Mouse (Mus musculus) layer of hippocampus, adult 9-11 months (tissue): Measurements from ENCODE around the gene Myoc.

ENCODE experiments used
- DNase-seq: peaks from one replicate; pipeline ENCODE4 v3.0.0; 2022

The Myoc gene

DNA sequence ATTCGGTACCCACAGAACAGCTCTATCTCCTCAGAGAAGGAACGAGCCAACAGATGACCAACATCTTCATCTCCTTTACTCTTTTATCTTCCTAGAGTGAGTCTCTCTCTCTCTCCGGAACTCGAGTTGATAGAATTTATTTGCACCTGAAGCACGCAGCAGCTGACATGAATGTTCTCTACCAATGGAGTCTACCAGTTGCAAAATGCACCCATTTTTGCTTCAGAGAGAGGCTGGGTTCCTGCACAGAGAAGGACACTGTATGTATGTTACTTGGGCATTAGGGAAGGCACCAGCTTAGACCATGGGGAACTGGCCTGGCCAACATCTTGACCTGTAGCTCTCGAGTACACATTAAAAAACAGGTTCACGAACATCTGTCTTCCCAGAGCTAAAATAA, 19.2 kb downstream of the Myoc start, which contains the start of gene Myocos:
Gene Myocos (minus strand): TSS at position 101 of the 400 bp plus-strand sequence.
- no peak for DNase-seq

DNA sequence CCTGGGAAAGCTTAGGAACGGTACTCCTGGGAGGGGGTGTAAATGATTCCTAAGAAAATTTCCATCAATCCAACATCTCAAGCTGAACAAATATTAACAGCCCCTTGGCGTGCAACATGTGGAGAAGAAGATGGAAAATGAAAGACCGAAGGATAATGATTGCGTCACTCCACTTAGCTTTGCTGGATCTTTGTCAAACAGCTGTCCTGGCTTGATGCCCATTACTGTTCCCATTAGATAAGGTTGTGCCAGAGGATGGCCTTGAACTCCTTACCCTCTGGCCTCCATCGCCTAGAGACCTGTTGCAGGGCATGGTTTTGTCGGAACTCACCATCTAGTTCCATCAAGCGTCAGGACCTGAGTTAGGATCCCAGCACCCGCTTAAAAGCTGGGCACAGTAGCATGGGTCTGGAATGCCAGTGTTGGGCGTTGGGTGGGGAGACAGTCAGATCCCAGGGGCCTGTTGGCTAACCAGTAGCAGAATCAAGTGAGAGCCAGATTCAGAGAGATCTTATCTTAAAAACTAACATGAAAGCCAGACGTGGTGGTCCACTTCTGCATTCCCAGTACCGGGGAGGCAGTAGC, 21.4 kb downstream of the Myoc start:
- no peak for DNase-seq

DNA sequence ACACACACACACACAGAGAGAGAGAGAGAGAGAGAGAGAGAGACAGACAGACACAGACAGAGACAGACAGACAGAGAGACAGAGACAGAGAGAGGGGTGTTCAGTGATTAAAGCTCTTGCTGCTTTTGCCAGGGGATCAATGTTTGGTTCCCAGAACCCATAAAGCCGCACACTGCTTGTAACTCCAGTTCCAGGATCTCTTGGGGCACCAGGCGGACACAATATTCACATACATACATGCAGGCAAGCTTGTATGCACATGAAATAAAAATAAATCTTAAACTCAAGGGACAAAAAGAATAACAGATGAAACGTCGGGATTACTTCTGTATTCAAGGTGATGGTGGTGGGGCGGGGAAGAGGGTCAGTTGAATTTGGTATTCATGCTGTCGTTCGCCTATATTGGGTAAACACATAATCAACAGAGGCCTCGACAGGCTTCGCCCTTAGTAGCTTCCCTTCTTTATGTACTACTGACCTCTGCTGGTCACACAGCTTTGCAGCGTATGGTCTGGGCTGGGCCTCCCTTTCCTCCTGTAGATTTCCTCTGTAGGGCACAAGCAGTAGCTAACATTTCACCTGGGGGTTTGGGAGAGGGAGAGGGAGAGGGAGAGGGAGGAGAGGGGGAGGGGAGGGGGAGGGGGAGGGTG, 26.0 kb downstream of the Myoc start:
- peak; percentile 62 for DNase-seq

DNA sequence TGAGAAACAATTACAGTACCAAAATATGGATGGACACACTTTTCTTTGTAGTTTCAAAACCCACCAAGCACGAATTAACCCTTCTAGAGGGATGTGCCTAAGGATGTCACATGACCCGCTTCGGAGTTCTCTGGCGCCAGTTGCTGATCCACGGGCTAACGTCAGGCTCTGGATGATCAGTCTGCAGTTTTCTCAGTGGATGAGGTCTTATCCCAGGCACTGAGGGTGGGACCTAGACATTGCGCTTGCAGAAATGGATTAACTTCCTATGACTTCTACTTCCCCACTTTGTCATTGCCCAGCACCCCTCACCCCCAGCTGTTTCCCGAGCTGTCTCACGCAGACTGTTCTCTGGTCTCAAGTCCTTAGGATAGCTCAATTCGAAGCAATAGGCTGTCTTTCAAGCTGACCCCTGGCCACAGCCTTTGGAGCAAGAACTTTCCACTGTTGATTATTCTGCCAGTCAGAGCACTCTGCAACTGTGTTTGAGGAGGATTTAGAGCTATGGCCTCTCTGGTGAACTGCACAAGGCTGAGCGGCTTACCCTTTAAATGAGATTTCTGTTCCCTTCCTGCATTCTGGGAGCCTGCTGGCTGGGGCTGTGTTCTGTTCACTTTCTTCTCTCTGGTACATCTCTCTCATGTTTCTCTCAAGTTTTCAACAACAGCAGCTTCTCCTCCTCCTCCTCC, 26.7 kb downstream of the Myoc start:
- no peak for DNase-seq

DNA sequence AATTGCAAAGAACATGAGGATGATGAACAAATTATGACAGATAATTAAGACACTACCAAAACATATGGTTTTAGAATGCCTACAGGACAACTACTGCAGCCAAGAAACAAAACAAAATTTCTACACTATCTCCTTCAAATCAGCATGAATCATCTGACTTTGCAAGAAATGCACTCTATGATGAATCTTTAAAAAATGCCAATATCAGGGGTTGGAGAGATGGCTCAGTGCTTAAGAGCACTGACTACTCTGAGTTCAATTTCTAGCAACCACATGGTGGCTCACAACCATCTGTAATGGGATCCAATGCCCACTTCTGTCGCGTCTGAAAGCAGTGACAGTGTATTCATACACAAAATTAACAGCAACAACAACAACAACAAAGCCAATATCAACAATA, 54.8 kb downstream of the Myoc start:
- no peak for DNase-seq

DNA sequence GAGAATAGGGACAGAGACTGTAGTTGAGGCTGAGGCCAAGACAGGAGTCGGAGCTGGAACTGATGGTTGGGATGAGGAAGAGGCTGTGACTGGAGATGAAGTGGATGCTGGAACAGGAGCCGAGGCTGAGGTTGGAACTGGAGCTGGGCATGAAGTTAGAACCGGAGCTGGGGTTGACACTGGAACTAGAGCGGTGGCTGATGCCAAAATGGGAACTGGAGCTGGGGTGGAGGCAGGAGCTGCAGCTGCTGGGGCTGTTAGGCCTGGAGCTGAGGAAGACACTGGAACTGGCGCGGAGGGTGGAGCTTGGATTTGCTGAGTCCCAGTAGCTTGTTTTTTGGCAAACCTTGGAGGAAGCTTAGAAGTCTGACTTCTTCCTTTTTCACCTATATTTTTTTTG, 58.9 kb downstream of the Myoc start:
- DNase-seq, result no peak
